Mouse (Mus musculus) heart, postnatal 0 days (tissue): ENCODE data around the gene Togaram2. TPM values are rescaled to one million over a fixed set of nuclear protein-coding genes. Genes with fewer than 3 reads are reported as not detected.
"Not testable (repeated sequence)": the region's sequence is repeated elsewhere in the genome, so short reads cannot be mapped to it uniquely, and the experiment has no call there.

Experiments used
- ATAC-seq: fragments of 200-750 bp; cut with Nextera tagmentation; 2 replicates; pipeline ENCODE4 v1.8.0; 2017; ENCODE audit warnings: low read depth, moderate number of reproducible peaks, moderate library complexity; ENCODE audit not compliant: insufficient read depth
- DNase-seq: peaks from one replicate; pipeline ENCODE4 v3.0.0-alpha.2; 2016; ENCODE audit warnings: low spot score
- H3K27ac ChIP-seq: fragments of 300-500 bp; sonication (generic); 2 replicates; pipeline ENCODE4 v1.5.1; 2014; ENCODE audit warnings: low read depth, mild to moderate bottlenecking
- H3K27me3 ChIP-seq: fragments of 300-500 bp; sonication (generic); 2 replicates; pipeline ENCODE4 v1.6.1; 2014; ENCODE audit warnings: low read length, mixed read lengths; ENCODE audit not compliant: control insufficient read depth, insufficient read depth
- H3K36me3 ChIP-seq: fragments of 300-500 bp; sonication (generic); replicated peaks from 2 replicates; pipeline ENCODE4 v1.6.1; 2014; ENCODE audit warnings: low read length, mixed read lengths; ENCODE audit not compliant: control insufficient read depth, insufficient read depth
- H3K4me1 ChIP-seq: fragments of 300-500 bp; sonication (generic); 2 replicates; pipeline ENCODE4 v1.6.1; 2014; ENCODE audit warnings: antibody characterized with exemption; ENCODE audit not compliant: control insufficient read depth, insufficient read depth
- H3K4me2 ChIP-seq: fragments of 300-500 bp; sonication (generic); 2 replicates; pipeline ENCODE4 v1.6.1; 2014; ENCODE audit warnings: low read depth, mild to moderate bottlenecking, low read length, moderate library complexity
- H3K4me3 ChIP-seq: fragments of 300-500 bp; sonication (generic); 2 replicates; pipeline ENCODE4 v1.5.1; 2014; ENCODE audit warnings: low read depth, low read length
- H3K9ac ChIP-seq: fragments of 300-500 bp; sonication (generic); replicated peaks from 2 replicates; pipeline ENCODE4 v1.6.1; 2014; ENCODE audit warnings: low read depth, low read length, mixed read lengths
- H3K9me3 ChIP-seq: fragments of 300-500 bp; sonication (generic); replicated peaks from 2 replicates; pipeline ENCODE4 v1.6.1; 2016; ENCODE audit warnings: low read length; ENCODE audit not compliant: control insufficient read depth
- CTCF ChIP-seq: IDR thresholded peaks from 2 replicates; pipeline ENCODE4 v1.5.1; 2016; ENCODE audit warnings: antibody characterized with exemption, control low read depth, low read depth
- EP300 ChIP-seq: IDR thresholded peaks from 2 replicates; pipeline ENCODE4 v1.6.1; 2016; ENCODE audit warnings: antibody characterized with exemption, low read depth
- WGBS: fragments of 180-500 bp; shearing (Covaris S2); extraction: QIAGEN DNeasy Blood & Tissue Kit; methylation state at CpG from one replicate; pipeline ENCODE4 v1.1.7; 2014; 5-methylcytosine and 5-hydroxymethylcytosine counted together
- polyA plus RNA-seq: library from polyadenylated mRNA; unstranded; fragments of >200 nt; fragmentation: Nextera tagmentation; extraction: Ambion mirVana; gene quantifications from 2 replicates; pipeline ENCODE4 v1.2.1, GENCODE M21; 2015
- total RNA-seq: library from RNA; depleted of rRNA; stranded (reverse); fragments of >200 nt; gene quantifications from 2 replicates; pipeline ENCODE4 v1.2.3, GENCODE M21; 2014; ENCODE audit warnings: low replicate concordance; rRNA removed

The Togaram2 gene
- total RNA-seq (0.46 and 2.7 TPM in 2 replicates), polyA plus RNA-seq (1.0 and 1.1 TPM in 2 replicates)

DNA sequence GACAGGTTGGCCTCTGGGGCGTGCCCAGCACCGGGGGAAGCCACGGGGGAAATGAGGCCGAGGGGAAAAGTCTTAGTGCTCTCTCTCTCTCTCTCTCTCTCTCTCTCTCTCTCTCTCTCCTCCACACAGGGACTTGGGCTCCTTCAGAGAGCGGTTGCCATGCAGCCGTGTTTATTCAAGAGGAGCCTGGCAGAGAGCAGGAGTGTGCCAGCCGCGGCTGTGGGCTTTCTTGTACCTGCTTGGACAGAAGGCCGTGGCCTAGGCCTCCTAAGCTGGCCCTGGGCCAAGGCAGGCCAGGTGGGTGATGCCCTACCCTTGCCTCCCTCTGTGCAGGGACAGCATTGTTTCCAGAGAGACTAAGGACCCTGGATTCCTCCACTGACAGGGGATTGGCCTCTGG lies at the start of gene Togaram2:
TSS of gene Togaram2 (plus strand) at position 170 of the 400 bp plus-strand sequence.
- H3K4me3 ChIP-seq = no peak within 1 kb of the TSS
- WGBS = 66% methylated on average over 9 of the region's 9 CpGs
- DNase-seq (no peak), ATAC-seq (no peak)
- H3K9ac ChIP-seq = no peak within 1 kb of the TSS
- no peak within 1 kb of the TSS for H3K27ac ChIP-seq
- H3K4me1 ChIP-seq = 0 out of 2 replicates have a peak, but pooled peaks cover 6% of the 10 kb centered on the region
- TF ChIP-seq CTCF = no peak
- no peak for TF ChIP-seq EP300
- H3K4me2 ChIP-seq = no peak within 1 kb of the TSS
- H3K27me3 ChIP-seq = no peaks in the 10 kb centered on the region
- H3K36me3 ChIP-seq = no peaks in the 10 kb centered on the region
- H3K9me3 ChIP-seq = no peaks in the 10 kb centered on the region

DNA sequence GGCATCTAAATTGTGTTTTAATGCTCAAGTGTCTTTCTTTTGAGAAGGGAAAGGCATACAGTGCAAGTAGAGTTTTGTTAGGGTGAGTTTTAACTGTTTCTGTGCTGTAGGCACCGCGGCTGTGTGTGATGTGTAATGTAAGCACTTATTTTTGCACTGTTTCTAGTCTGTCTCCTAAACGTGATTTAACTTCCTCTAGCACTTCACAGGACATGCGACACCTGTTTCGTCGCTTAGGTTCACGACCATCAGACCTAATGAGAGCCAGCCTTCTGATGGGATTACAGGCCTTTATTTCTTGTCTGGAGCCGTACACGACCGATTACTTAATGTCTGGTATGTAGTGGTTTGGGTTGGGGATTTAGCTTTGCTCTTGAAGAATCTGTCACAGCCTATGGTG lies 41.3 kb upstream of the Togaram2 start:
- 87% methylated on average over 10 of the region's 10 CpGs for WGBS
- Histone ChIP-seq H3K4me3 (no peak overlapping the region), H3K36me3 (peaks cover 63% of the 10 kb centered on the region), H3K9me3 (no peaks in the 10 kb centered on the region), H3K27me3 (no peaks in the 10 kb centered on the region), H3K4me2 (no peak overlapping the region), H3K27ac (no peak overlapping the region), H3K9ac (no peak overlapping the region), H3K4me1 (no peaks in the 10 kb centered on the region)
- DNase-seq = no peak
- TF ChIP-seq CTCF = no peak
- no peak for TF ChIP-seq EP300
- ATAC-seq = no peak

DNA sequence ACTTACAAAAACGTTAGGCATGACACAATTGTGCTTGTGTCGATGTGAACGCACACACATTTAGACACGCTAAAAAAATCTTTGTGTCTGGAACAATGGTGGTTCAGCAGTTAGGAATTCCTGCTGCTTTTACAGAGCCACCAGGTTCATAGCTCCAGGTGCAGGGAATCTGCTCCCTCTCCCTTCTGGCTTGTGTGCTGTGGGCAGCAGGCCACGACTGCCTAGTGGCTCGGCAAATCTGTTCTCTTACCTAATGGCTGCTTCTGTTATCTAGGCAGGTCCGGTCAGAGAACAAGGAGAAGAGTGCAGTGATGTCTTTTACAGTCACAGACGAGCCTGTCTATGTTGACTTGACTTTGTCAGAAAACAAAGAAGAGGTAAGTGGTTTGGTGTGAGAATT lies 39.7 kb upstream of the Togaram2 start:
- TF ChIP-seq CTCF (no peak), EP300 (no peak)
- ATAC-seq (no peak), DNase-seq (no peak)
- Histone ChIP-seq H3K9me3 (no peaks in the 10 kb centered on the region), H3K4me1 (no peaks in the 10 kb centered on the region), H3K36me3 (peaks cover 58% of the 10 kb centered on the region), H3K27me3 (no peaks in the 10 kb centered on the region), H3K4me3 (no peak overlapping the region), H3K9ac (no peak overlapping the region), H3K4me2 (no peak overlapping the region), H3K27ac (no peak overlapping the region)
- WGBS = 74% methylated on average over 8 of the region's 8 CpGs

DNA sequence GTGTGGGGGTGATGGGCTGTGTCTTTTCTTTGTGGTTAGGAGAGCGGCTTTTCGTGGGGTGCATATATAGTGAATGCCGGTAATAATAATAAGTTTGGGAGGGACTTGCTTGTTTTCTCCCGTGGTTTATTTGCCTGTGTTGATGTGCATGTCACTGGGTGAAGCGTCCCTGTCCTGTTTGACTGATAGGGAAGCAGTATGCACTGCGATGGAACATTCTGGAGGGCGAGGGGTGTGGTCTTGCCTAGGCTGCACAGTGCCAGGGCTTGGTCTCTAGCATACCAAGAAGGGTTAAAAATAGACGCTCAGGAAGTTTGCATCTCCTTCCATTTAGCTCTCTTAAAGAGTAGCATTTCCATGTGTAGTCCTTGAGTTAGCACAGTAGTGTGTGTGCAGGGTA lies 36.3 kb upstream of the Togaram2 start:
- H3K36me3 ChIP-seq = peaks cover 71% of the 10 kb centered on the region
- no peaks in the 10 kb centered on the region for H3K9me3 ChIP-seq
- WGBS = 76% methylated on average over 8 of the region's 8 CpGs
- no peak overlapping the region for H3K4me2 ChIP-seq
- H3K4me3 ChIP-seq = no peak overlapping the region
- ATAC-seq (no peak), DNase-seq (no peak)
- no peak overlapping the region for H3K9ac ChIP-seq
- TF ChIP-seq CTCF (no peak), EP300 (no peak)
- H3K27me3 ChIP-seq = no peaks in the 10 kb centered on the region
- no peak overlapping the region for H3K27ac ChIP-seq
- no peaks in the 10 kb centered on the region for H3K4me1 ChIP-seq

DNA sequence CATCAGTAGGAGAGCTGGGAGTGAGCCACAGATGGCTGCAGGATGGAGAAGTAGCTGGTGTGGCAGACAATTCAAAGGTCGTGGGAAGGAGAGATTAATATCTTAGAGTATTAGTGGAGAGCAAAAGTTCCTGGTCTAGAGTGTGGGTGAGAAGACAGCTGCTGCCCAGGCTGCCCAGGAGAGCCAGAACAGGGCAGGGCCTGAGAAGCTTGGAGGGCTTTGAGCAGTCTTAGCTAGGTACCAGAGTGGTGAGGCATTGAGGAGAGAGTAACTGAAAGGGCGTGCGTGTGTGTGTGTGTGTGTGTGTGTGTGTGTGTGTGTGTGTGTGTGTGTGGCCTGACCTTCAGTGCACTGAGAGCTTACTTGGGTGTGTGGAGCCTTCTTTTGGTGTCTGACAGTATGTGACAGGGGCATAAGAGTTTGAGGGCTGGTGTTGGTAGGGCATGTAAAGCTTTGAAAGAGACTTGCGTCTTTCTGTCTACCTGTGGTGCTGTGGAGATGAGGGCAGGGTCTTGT lies 35.3 kb upstream of the Togaram2 start:
- Histone ChIP-seq H3K27ac (no peak overlapping the region), H3K4me1 (no peaks in the 10 kb centered on the region), H3K4me2 (no peak overlapping the region), H3K4me3 (no peak overlapping the region), H3K27me3 (no peaks in the 10 kb centered on the region), H3K36me3 (peaks cover 78% of the 10 kb centered on the region), H3K9me3 (no peaks in the 10 kb centered on the region), H3K9ac (no peak overlapping the region)
- WGBS = 89% methylated on average over 4 of the region's 4 CpGs
- no peak for ATAC-seq
- no peak for DNase-seq
- no peak for TF ChIP-seq CTCF
- TF ChIP-seq EP300 = no peak

DNA sequence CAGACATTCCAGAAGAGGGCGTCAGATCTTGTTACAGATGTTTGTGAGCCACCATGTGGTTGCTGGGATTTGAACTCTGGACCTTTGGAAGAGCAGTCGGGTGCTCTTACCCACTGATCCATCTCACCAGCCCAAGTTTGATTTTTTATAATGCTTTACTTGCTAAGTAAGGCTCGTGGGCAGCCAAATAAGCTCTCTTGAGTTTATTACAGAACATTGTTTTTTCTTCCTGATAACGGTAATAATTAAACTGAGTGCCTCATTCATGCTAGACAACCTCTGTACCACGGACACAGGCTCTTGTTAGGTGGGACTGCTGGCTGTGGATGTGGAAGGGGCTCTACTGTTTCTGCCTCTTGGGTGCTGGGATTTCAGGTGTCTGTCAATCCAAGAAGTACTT lies 34.0 kb upstream of the Togaram2 start:
- H3K4me1 ChIP-seq, ATAC-seq, H3K9ac ChIP-seq, DNase-seq, H3K27ac ChIP-seq, H3K4me3 ChIP-seq, H3K4me2 ChIP-seq, H3K27me3 ChIP-seq, H3K9me3 ChIP-seq: not testable (repeated sequence)
- WGBS = 78% methylated on average over 5 of the region's 5 CpGs
- peaks cover 76% of the 10 kb centered on the region for H3K36me3 ChIP-seq
